Mouse (Mus musculus): ENCODE results near the gene Myo9b. TPM values are rescaled to one million over a fixed set of nuclear protein-coding genes. Genes with fewer than 3 reads are reported as not detected.

Gene Myo9b
- polyA plus RNA-seq, 1 experiment = 56.8 TPM

DNA sequence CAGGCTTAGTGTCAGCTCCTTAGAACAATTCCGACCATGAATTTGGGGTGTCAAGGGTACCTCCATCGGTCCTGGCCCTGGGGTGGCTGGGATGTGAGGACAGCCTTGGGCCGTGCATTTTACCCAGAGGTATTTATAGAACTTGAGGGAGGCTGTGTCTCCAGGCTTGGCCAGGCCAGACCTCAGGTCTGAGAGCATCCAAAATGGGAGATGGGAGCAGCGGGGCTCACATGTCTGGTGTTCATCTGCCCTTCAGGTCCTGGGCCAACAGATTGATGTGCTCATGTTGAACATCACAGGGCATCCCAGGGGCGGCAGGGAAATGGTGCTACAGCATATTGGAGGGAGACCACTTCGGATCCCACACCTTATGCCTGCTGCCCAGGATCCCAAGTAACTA is 18.8 kb downstream of the Myo9b start:
- no peak for TF ChIP-seq GATA1 (IDR thresholded peaks at IDR 0.05; ENCODE audit: low read length)

DNA sequence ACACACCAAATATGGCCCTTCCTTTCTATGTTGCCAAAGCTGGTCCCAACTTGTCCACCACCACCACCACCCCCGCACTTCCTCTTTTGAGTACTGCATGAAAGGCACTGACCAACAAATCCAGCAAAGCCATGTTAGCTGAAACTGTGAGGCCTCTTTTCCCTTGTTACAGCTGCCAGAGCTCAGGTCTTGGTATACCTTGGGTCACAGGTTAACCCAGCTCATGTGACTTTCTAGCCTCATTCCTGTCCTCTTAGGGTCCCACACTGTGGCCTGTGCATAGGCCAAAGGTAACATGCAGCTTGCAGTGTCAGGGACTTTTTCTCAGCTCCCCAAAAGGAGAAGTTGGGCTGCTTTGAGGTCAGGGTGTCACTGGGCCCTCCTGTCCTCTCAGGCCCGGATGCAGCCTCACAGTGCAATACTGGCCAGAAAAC is 23.7 kb downstream of the Myo9b start:
- no peak for TF ChIP-seq GATA1 (IDR thresholded peaks at IDR 0.05; ENCODE audit: low read length)

GRCm38 (mm10) chr8:71296784-71297183 is 24.3 kb downstream of the Myo9b start:
- no peak for TF ChIP-seq GATA1 (IDR thresholded peaks at IDR 0.05; ENCODE audit: low read length)

- no peak for TF ChIP-seq GATA1 (IDR thresholded peaks at IDR 0.05; ENCODE audit: low read length)
These were observed 24.9 kb downstream of the Myo9b start for GRCm38 (mm10) chr8:71297439-71297838.

DNA sequence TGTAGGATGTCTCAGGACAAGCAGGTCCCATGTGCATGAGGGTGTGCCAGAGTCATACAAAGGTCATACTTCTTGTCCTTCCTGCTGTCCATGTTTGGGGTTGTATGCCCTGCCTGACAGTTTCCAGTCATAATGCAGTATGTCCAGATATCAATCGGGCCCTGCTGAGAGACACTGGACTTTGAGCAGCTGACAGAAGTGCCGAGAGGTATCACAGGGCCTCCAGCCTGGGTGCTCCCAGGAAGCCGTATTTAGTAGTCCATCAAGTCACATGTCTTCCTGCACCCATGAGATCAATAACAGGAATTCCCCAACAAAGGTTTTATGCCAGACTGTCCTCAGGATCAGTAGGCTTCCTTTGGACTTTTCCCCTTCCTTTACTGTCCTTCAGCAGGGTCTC is 27.2 kb downstream of the Myo9b start:
- TF ChIP-seq GATA1 (IDR thresholded peaks at IDR 0.05; ENCODE audit: low read length) = no peak

DNA sequence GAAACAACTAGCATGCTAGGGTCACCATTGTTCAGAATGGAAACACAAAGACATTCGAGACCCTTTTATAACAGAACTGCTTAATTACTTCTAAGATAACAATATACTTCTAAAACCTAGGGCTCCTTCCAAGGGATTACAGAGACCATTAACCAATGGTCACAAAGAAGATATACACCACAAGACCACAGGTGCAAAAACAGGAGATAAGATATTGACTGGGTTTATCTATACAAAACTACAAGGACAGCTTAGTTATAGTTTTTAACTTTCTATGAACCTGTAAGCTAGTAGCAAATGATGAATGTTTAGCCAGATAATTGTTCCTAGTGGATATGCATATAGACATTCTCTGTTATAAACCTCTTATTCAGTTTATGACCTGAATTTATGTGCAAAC is 30.3 kb downstream of the Myo9b start:
- no peak for TF ChIP-seq GATA1 (IDR thresholded peaks at IDR 0.05; ENCODE audit: low read length)

GRCm38 (mm10) chr8:71303632-71304031 is 31.1 kb downstream of the Myo9b start:
- no peak for TF ChIP-seq GATA1 (IDR thresholded peaks at IDR 0.05; ENCODE audit: low read length)

- TF ChIP-seq GATA1 (IDR thresholded peaks at IDR 0.05; ENCODE audit: low read length) = no peak
These were observed 33.5 kb downstream of the Myo9b start for GRCm38 (mm10) chr8:71305988-71306387.

GRCm38 (mm10) chr8:71307371-71307770 is 34.9 kb downstream of the Myo9b start:
- no peak for TF ChIP-seq GATA1 (IDR thresholded peaks at IDR 0.05; ENCODE audit: low read length)

GRCm38 (mm10) chr8:71307913-71308312 is 35.4 kb downstream of the Myo9b start:
- TF ChIP-seq GATA1 (IDR thresholded peaks at IDR 0.05; ENCODE audit: low read length) = no peak

DNA sequence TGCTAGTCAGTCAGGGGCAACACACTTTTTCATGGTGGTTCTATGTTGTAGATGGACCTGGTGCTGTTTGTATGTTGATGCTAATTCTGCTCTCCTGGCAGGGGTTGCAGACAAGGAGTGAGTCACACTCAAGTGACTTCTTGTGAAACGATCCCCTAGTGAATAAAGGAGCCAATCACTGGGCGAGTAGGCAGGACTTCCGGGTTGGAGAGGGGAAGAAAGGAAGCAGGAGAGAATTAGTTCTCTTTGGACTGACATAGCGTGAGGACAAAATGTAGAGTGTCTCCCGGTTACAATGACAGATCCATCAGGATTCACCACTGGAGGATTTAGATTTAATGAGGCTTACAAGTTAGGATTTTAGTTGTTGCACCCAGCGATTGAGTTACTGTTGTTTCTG is 37.9 kb downstream of the Myo9b start:
- no peak for TF ChIP-seq GATA1 (IDR thresholded peaks at IDR 0.05; ENCODE audit: low read length)

DNA sequence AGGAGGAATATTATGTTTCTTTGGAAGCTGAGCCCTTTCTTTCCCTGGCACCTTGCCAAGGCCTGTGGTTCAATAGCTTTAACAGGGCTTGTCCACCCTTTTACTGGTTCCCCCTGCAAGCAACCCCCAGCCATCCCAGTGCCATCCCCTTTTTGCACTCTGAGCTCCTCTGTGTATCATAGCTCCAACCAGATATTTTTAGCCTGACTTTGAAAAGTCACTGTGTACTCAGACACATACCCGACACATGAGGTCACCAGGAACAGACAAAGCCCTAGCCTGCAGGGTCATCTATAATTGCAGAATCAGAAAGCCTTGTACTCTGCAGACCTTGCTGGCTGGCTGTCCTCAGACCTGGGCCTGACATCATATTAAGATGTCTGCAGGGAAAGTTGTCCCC is 40.2 kb downstream of the Myo9b start:
- no peak for TF ChIP-seq GATA1 (IDR thresholded peaks at IDR 0.05; ENCODE audit: low read length)

DNA sequence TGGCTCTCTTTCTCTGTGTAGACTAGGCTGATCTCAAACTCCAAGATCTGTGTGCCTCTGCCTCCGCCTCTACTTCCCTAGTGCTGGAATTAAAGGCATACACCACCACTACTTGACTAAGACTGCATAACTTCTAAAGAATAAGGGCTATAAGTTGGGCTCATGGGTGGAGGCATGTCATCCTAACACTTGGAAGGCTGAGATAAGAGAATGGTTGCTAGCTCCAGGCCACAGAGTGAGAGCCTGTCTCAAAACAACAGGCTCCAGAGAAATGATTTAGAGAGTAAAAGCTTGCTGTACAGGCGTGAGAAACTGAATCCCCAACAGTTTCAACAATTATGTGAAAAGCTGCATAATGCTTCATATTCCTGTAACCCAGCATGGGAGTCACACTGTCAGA is 41.4 kb downstream of the Myo9b start:
- no peak for TF ChIP-seq GATA1 (IDR thresholded peaks at IDR 0.05; ENCODE audit: low read length)

- TF ChIP-seq GATA1 (IDR thresholded peaks at IDR 0.05; ENCODE audit: low read length) = no peak
These were observed 43.5 kb downstream of the Myo9b start for GRCm38 (mm10) chr8:71315972-71316371.

GRCm38 (mm10) chr8:71316486-71317031 is 44.0 kb downstream of the Myo9b start:
- TF ChIP-seq GATA1 (IDR thresholded peaks at IDR 0.05; ENCODE audit: low read length) = no peak

DNA sequence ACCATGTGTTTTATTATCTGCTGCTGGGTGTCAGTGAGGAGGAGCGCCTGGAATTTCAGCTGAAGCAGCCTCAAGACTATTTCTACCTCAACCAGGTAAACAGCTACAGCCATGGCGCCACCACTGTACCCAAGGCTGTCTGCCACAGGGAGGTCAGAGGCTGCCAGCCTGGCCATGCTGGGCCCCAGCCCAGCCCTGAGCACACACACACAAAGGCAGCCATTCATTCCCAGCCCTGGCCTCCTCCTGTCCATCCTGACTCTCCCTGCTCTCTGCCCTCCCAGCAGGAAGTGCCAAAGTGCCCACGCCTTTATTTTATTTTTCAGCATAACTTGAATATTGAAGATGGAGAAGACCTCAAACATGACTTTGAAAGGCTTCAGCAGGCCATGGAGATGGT is 50.4 kb downstream of the Myo9b start:
- TF ChIP-seq GATA1 (IDR thresholded peaks at IDR 0.05; ENCODE audit: low read length) = no peak

- no peak for TF ChIP-seq GATA1 (IDR thresholded peaks at IDR 0.05; ENCODE audit: low read length)
These were observed 52.3 kb downstream of the Myo9b start for GRCm38 (mm10) chr8:71324848-71325247.

- TF ChIP-seq GATA1 (IDR thresholded peaks at IDR 0.05; ENCODE audit: low read length) = no peak
These were observed 68.1 kb downstream of the Myo9b start for GRCm38 (mm10) chr8:71340625-71341024.
